Mouse (Mus musculus) spleen, adult 12 weeks (tissue): Measurements from ENCODE around the gene Lrrc36.

Experiments
- DNase-seq: peaks from one replicate; pipeline ENCODE4 v3.0.0; 2022; ENCODE audit warnings: low spot score

The Lrrc36 gene

DNA sequence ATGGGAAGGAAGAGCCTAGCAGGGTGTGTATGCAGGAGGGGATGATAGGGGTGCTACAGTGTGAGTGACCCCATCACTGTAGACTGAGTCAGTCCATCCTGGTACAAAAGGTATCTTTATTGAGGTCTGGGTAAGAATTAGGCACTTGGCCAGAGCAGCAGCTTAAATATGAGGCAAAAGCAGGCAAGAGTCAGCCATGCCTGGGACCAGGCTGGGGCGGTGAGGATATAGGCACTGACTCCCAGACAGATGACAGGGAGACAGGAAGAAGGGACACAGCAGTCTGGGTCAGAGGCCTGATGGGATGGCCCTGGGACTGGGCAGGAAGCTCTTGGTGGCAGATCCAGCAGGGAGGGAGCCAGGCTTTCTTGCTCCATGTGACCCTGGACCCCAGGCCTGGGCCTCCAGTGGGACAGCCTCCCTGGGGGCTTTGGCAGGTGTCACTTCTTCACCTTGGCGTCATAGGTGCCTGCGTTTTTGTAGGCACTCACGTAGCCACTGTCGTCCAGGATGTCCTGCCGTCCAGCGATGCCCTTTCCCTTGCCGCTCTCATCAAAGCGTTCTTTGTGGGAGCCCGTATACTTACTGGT, 54.1 kb downstream of the Lrrc36 start:
- no peak for DNase-seq

DNA sequence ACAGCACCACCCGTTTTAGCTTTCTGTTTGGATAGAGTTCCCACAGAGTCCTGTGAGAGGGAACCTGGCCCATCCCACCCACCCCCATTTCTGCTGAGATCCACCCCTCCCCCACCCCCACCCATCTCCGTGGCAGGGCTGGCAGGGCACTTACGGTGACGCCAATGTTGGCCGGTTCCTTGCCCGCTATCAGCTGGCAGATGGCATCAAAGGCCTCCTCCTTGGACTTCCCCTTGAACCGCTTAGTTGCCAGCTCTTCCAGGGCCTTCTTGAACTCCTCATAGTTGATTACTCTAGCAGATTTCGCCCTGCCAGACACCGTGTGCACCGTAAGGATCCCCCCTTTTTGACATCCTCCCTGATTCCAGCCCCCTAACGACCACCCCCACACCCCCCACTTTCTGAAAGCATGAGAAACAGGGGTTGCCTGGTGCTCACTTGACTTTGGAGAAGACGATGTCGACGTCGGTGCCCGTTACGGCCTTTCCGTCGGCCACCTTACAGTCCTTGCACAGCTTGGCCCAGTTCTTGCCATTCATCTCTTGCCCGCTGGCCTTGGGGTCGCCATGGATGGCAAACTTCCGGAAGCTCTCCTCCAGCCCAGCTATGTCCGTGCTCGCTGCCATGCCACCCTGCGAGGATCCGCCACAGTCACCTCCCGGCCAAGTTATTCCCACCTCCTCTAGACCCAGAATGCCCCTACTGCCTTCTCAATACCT, 54.8 kb downstream of the Lrrc36 start:
- no peak for DNase-seq

DNA sequence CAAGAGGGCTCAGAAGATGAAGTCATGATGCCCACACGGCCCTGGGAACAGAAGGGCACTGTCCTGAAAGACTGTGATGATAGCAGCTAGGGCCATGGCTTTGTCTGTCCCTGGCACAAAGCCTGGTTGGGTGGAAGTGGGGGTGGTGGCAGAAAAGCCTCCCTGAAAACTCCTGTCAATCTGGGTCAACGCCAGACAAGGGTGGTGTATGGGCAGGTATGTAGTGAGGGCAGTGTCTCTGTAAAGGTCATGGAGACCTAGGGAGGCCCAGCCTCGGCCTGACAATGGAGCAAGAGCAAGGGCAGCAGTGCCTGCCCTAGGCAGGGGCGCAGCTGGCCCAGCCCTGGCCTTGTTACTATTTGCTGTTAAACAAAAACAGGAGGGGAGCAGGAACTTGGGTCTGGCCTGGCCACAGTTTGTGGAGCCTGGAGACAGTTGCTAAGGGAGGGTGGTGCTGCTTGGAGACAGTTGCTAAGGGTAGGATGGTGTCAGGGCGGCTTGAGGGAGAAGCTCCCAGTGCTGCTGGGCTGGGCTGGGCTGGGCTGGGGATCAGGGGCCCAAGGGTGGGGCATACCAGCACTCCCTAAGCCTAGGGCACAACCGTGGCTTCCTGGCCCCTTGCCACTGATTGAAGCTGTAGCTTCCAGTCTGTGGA, 55.8 kb downstream of the Lrrc36 start:
- no peak for DNase-seq

GRCm38 (mm10) chr8:105469816-105470215, 56.4 kb downstream of the Lrrc36 start:
- DNase-seq, result no peak

GRCm38 (mm10) chr8:105470262-105470661, 56.9 kb downstream of the Lrrc36 start:
- DNase-seq, result no peak

DNA sequence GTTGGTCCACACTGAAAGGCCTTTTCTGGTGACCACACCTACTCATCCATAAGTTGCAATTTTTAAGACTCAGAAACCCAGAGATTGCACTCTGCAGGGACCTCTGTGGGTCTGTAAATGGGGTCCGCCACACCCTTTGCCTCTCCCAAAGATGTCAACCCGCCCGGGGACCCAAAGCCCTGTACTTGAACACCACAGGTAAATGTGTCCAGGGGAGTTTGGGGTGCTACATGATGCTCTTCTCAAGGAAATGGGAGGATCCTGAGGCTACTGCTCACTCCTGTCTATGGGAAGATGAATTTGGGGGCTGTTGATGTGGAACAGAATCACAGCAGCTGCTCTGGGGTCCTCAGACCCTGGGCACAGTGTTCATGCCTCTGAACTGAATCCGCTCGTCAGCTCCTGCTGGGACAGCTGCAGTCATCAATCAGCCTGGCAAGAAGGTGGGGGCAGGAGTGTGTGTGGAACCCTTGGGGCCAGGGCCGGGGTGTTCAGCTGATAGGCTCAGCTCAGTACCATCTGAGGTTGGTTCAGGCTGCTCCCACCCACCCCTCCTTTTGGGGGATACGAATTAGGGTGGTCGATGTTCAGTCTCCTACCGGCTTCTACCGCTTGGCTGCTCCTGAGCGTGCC, 57.4 kb downstream of the Lrrc36 start:
- DNase-seq, result no peak

GRCm38 (mm10) chr8:105471314-105472015, 58.1 kb downstream of the Lrrc36 start, which contains the start of gene Tppp3:
TSS of gene Tppp3 (minus strand) at chr8:105471526.
- peak; percentile 72 for DNase-seq

- no peak for DNase-seq
These were observed 59.1 kb downstream of the Lrrc36 start for GRCm38 (mm10) chr8:105472414-105472932.

GRCm38 (mm10) chr8:105472983-105473382, 59.6 kb downstream of the Lrrc36 start:
- no peak for DNase-seq

DNA sequence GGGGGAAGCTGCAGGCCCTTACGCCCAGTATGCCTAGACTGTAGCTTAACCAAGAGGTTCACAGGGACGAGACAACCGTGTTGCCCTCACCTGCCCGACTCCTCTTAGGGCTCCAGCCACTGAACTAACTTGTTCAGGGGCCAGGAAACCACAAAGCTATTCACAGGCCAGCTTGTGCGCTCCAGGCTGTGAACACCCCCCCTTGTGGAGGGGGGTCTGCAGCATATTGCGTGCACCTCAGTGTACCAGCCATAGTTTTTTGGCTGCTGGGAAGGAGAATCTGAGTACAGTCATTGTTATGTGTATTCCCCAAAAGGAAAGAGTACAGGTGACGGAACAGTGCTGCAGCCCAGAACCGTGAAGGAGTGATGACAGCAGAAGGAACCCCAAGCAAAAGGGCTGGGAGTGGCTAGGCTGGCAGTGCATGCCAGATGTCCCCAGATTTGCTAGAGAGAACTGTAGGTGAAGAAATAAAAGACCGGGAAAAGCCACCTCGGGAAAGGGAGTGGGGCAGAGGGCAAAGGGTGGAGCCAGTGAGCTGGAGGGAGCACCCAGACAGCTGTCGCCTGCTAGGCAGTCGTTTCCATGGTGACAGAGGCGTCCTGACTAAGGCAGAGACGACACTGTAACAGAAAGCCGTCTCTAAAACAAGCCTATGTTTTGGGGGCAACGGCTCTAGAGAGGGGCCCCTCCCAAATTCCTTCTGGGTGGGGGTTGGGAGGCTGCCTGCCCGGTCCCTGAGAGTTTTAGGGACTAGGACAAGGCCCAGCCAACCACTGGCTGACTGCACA, 60.6 kb downstream of the Lrrc36 start:
- DNase-seq, result no peak

- no peak for DNase-seq
These were observed 61.3 kb downstream of the Lrrc36 start for GRCm38 (mm10) chr8:105474680-105475079.

GRCm38 (mm10) chr8:105475254-105475653, 61.9 kb downstream of the Lrrc36 start:
- DNase-seq, result no peak

DNA sequence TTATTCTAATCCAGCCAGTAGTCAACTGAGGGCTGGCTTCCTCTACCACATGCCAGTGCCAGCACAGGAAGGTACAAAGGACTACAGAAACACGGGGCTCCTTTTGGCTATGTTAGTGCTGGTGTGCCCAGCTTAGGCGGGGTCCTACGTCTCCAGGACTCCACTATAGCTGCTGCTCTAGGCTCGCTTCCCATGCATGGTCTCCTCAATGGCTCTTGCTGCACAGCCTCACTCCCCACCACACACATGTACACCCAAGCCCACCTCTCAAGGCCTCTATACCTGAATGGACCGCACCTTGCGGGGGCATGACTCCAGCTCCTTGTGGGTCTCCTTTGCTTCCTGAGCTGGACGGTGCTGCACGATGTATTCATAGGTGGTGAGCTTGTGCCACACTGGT, 62.4 kb downstream of the Lrrc36 start:
- DNase-seq, result no peak

GRCm38 (mm10) chr8:105476161-105476560, 62.8 kb downstream of the Lrrc36 start:
- no peak for DNase-seq

DNA sequence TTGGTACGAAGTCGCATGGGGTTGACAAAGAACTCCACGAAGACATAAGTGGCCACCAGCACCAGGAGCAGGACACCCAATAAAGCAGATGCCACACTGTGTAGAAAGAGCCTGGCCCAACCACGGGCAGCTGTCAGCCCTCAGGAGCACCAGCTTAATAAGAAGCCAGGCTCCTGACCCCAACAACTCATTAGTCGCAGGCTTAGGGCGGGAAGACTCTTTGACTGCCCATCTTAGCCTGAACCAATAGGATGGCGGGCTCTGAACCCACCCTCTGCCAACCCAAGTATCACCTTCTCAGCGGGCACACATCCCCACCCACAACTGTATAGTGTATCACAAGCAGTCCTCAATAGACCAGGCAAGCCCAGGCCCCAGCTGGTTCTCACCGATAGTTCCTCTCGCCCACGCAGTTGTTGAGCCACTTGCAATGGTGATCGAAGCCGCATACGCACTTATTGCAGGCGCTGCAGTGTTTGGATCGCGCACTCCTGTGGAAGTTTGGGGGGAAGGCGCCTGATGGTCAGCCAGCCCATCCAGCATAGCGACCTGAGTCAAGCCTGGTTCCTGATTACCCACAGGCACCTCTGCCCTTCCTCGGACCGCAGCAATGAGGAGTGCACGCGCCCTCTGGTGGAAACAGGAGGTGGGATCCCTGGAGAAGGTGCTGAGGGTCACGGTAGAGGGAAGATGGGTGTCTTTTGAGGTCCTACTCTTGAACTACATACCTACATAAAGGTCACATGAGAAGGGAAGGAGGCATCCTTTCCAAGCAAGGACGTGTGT, 63.5 kb downstream of the Lrrc36 start:
- DNase-seq, result no peak

DNA sequence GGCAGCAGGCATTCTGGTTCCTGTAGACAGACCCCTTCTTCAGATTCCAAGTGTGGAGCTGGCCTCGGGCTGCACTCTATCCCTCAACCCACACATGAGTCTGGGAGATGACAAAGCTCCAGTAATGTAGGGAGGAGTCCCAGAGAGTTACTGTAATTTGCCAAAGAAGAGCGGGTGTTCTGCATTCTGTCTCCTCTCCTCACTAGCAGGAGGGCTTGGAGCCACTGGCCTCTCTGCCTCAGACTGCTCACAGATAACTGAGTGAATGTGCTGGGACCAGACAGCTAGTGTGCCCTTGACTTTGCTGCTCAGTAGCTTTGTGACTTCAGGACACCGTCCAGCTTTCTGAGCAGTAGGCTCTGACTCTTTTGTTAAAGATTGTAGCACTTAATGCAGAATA, 64.4 kb downstream of the Lrrc36 start:
- DNase-seq, result no peak

DNA sequence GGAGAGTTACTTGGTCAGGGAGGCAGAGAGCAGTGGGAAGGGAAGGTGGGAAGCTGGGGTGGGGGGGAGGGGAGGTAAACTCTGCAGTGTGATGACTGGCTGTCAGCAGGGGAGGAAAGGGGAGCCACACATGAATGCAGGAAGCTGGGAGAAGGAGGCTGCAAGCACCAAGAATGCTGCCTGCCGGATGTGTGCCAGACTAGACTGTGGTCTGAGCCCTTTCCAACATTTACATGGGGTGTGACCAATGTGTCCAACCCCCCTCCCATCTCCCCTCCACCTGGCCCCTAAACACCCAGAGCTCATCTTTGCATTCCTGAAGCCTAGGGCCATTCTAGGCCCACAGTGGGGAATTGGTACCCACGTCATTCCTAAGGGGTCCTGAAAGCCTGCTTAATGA, 67.6 kb downstream of the Lrrc36 start:
- no peak for DNase-seq

- DNase-seq, result no peak
These were observed 68.1 kb downstream of the Lrrc36 start for GRCm38 (mm10) chr8:105481453-105481852.

GRCm38 (mm10) chr8:105482123-105482522, 68.8 kb downstream of the Lrrc36 start:
- no peak for DNase-seq
